Mouse (Mus musculus): ENCODE data around the gene Fnip1. TPM values are rescaled to one million over a fixed set of nuclear protein-coding genes. Genes with fewer than 3 reads are reported as not detected.

Gene Fnip1
- total RNA-seq, 2 experiments from 2014 or later = 13.6 to 18.2 TPM

GRCm38 (mm10) chr11:54533834-54534233, 95.8 kb downstream of the Fnip1 start:
- ATAC-seq (replicated peaks; ENCODE audit: low FRiP score, low TSS enrichment, poor library complexity, severe bottlenecking) = no peak

- ATAC-seq (replicated peaks; ENCODE audit: low FRiP score, low TSS enrichment, poor library complexity, severe bottlenecking) = peak; percentile 83
Observed at GRCm38 (mm10) chr11:54534871-54535270, 96.9 kb downstream of the Fnip1 start.

- ATAC-seq (replicated peaks; ENCODE audit: low FRiP score, low TSS enrichment, poor library complexity, severe bottlenecking) = no peak
Observed at GRCm38 (mm10) chr11:54539031-54539430, 101.0 kb downstream of the Fnip1 start.

DNA sequence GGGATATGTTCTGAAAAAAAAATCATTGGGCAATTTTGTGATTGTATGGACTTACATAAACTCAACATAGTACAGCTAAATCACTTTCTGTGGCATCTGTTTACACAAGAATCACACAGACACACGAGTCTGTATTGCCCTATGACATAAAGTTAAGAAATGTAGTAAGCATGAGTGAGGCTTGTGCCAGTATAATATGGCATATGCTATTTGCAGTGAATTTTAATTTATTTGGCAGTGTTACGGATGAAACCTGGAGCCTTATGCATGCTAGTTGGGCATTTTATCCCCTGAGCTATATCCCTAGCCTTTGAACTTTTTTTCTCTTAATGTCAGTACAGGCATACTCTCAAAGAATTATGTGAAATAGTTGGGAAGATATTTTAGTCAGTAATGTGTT, 101.5 kb downstream of the Fnip1 start:
- no peak for ATAC-seq (replicated peaks; ENCODE audit: low FRiP score, low TSS enrichment, poor library complexity, severe bottlenecking)

GRCm38 (mm10) chr11:54540328-54540727, 102.3 kb downstream of the Fnip1 start:
- ATAC-seq (replicated peaks; ENCODE audit: low FRiP score, low TSS enrichment, poor library complexity, severe bottlenecking) = no peak

GRCm38 (mm10) chr11:54542414-54542813, 104.4 kb downstream of the Fnip1 start:
- peak; percentile 90 for ATAC-seq (replicated peaks; ENCODE audit: low FRiP score, low TSS enrichment, poor library complexity, severe bottlenecking)

DNA sequence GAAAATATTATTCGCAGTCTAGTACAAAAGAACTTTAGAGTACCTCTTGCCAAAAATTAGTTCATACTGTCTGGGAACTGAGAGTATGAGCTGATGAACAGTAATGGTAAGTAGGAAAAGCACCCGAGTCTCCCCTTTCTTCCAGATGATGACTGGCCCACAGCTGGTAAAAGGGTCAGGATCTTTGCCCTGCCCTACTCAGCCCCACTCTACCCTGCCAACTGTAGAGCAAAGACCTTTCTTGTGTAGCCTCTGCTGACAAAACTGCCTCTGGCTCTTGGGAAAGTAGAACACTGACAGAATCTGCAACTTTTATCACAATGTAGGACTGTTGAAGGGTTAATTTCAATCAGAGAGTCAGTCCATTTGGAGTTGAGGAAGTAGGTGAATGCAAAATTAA, 117.0 kb downstream of the Fnip1 start:
- no peak for ATAC-seq (replicated peaks; ENCODE audit: low FRiP score, low TSS enrichment, poor library complexity, severe bottlenecking)

- ATAC-seq (replicated peaks; ENCODE audit: low FRiP score, low TSS enrichment, poor library complexity, severe bottlenecking) = no peak
Observed at GRCm38 (mm10) chr11:54562761-54563160, 124.8 kb downstream of the Fnip1 start.

Other genes with a start within 250 kb of the Fnip1 start
- gene Csf2, start 188.5 kb upstream of the Fnip1 start, total RNA-seq (2014; fragmentation: Nextera tagmentation) = not detected in 2 replicates
- not detected in 2 replicates for gene Csf2, start 188.5 kb upstream of the Fnip1 start, total RNA-seq (2017)
- gene Il3, start 170.9 kb upstream of the Fnip1 start, total RNA-seq (2014; fragmentation: Nextera tagmentation) = not detected in 2 replicates
- gene Il3, start 170.9 kb upstream of the Fnip1 start, total RNA-seq (2017) = not detected in 2 replicates
- gene Acsl6, start 134.4 kb upstream of the Fnip1 start, total RNA-seq (2014; fragmentation: Nextera tagmentation) = 11.9 and 22.5 TPM in 2 replicates
- 20.0 and 23.1 TPM in 2 replicates for gene Acsl6, start 134.4 kb upstream of the Fnip1 start, total RNA-seq (2017)
- not detected in 2 replicates for gene Meikin, start 67.5 kb upstream of the Fnip1 start, total RNA-seq (2014; fragmentation: Nextera tagmentation)
- gene Meikin, start 67.5 kb upstream of the Fnip1 start, total RNA-seq (2017) = not detected in 2 replicates
- gene Rapgef6, start 84.6 kb downstream of the Fnip1 start, total RNA-seq (2014; fragmentation: Nextera tagmentation) = 47.6 and 60.7 TPM in 2 replicates
- gene Rapgef6, start 84.6 kb downstream of the Fnip1 start, total RNA-seq (2017) = 59.0 and 68.2 TPM in 2 replicates

Data from megakaryocyte-erythroid progenitor cell, adult 5-6 weeks (primary cell).